Mouse (Mus musculus): ENCODE measurements at regions not wholly inside any gene's neighbourhood (a gene's known extent, or its start where the extent isn't known, plus 50 kb on each side); places are given as distances from the start of the nearest gene placed in this dataset.

DNA sequence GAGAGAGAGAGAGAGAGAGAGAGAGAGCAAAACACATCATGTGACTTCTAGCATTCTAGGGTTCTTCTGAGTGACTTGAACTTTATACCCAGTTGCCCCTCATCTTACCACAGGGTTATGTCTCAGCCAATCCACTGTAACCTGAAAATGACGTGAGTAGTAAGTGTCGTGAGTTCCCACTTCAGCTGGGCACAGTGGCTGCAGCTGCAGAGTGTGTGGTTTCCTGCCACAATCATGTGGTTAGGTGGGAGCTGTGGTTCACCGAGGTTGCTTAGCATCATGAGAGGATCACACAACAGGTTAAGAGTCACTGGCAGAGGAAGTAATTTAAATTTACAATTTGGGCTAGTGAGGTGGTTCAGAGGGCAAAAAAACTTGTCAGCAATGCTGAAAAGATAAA is 253.1 kb upstream of the Xylt1 start:
- no peak for DNase-seq

- no peak for DNase-seq
Measured at GRCm38 (mm10) chr7:117134869-117135268, 245.9 kb upstream of the Xylt1 start.

DNA sequence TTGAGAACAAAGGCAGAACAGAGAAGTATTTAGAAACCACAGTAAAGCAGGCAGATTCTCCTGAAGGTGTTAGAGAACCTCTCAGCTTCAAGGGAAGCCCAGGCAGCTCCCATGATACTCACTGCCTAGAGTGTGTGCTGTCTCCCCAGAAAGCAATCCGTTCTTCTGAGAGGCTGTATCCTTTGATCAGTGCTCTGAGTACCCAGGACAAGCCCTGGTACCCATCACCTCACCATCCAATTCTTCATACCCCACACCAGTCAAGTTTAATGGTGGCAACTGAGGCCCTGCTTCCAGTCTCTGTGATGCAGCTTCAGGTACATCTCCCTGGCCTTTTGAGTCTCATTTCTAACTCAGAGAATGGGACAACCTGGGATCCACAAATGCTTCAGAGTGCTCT is 242.1 kb upstream of the Xylt1 start:
- DNase-seq, result no peak

GRCm38 (mm10) chr7:117139245-117139970 is 241.4 kb upstream of the Xylt1 start:
- peak; percentile 17 for DNase-seq

DNA sequence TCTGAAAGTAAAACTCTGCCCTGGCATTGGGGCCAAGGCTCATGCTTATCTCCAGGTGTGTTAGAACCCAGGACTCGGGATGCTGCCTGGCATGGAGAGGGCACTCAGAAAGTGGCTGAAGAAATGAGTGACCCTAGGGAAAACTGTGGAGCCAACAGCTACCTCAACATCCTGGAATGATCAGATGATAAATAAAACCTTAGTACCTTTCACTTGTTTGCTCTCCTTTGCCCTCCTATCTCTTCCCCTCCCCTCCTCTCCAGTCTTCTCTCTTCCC is 240.9 kb upstream of the Xylt1 start:
- DNase-seq, result no peak

DNA sequence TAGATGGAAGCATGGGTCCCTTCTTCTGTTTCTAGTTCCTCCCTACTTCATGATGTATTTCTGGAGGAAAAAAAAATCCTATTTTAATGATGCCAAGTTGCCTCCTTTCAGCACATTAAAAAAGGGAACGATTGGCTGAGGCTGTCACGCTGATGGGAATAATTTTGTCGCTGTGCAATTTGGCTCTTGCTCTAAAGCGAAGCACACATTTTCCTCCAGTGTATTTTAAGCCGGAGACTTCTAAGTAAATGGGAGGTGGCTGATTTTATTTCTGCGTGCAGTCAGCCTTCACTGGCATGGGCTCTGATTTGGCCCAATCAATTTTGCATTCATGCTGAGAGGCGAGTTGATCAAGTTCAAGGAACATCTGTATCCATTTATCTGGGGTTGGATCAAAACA is 234.0 kb upstream of the Xylt1 start:
- no peak for DNase-seq

- no peak for DNase-seq
Measured at GRCm38 (mm10) chr7:117150355-117150754, 230.4 kb upstream of the Xylt1 start.

- DNase-seq, result no peak
Measured at GRCm38 (mm10) chr7:117153826-117154550, 226.8 kb upstream of the Xylt1 start.

- DNase-seq, result no peak
Measured at GRCm38 (mm10) chr7:117161193-117161908, 219.4 kb upstream of the Xylt1 start.

GRCm38 (mm10) chr7:117174811-117175422 is 205.9 kb upstream of the Xylt1 start:
- no peak for DNase-seq

GRCm38 (mm10) chr7:117184011-117184410 is 196.8 kb upstream of the Xylt1 start:
- DNase-seq, result no peak

DNA sequence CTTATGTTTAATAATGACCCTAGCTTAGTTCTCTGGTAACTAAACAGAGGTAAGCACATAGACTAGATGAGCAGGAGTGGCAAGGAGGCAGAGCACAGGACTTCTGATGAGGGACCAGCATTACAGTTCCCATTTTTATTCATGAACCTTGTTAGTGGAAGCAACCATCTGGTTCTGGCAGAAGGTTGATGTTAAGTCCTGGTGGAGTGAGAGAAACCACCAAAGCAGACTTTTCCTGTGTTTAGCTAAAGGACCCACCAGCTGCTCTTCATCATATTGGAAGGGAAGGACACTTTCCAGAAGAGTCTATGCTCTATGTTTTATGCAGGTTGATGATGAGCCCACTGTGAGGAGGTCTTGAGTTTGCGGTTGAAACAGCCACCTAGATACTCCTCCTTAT is 194.9 kb upstream of the Xylt1 start:
- no peak for DNase-seq

- DNase-seq, result no peak
Measured at GRCm38 (mm10) chr7:117196611-117197010, 184.2 kb upstream of the Xylt1 start.

DNA sequence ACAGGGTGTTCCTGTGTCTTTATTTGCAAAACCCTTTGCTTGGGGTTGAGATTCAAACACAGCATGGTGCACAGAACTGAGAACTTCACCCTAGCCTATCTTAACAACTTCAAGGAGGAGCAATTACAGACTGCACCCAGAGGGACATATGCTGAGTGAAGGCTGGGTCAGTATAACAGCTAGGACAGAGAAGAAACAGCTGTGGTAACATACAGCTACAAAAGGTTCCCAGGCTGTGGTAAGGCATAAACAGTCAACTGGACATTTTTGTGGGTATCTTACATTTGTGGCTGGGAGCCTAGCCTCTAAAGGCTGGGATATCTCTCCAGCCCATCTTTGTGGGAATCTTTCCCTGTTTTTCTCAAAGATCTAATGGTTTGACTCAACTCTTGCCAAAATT is 154.5 kb upstream of the Xylt1 start:
- no peak for DNase-seq

DNA sequence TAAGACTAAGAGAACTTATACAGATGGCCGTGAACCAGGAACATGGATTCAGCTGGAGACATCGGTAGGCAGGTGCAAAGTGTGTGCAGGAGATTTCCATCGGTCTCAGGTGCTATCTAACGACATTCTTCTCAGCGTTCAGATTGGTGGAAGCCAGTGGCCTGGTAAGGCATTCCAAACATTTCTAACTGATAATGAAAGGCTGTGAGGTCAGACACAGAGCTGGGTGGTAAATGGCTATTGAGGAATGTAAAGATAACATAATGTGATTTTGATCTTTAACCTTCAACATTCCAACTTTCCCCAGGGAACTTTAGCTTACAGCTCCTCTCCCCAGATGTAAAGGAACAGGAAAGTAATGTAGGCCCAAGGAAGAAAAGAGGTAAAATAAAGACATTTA is 151.2 kb upstream of the Xylt1 start:
- DNase-seq, result no peak

DNA sequence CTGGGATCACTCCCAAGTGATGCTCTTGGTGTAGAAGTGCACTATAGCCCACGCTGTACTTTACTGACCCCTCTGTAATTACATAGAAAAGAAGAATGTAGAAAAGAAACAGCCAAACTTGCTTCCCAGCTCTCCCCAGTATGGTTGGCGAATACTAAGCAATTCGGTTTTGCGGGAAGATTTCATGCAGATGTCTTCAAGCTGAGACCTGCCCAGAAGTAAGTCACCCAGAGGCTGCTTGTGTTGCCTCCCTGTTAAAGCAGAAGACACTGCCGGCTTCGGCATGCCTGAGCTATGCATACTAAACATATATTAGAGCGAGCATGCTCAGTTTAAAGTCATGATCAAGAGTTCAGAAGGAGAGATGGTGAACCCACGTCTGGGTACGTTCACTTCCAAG is 124.0 kb upstream of the Xylt1 start:
- DNase-seq, result no peak

DNA sequence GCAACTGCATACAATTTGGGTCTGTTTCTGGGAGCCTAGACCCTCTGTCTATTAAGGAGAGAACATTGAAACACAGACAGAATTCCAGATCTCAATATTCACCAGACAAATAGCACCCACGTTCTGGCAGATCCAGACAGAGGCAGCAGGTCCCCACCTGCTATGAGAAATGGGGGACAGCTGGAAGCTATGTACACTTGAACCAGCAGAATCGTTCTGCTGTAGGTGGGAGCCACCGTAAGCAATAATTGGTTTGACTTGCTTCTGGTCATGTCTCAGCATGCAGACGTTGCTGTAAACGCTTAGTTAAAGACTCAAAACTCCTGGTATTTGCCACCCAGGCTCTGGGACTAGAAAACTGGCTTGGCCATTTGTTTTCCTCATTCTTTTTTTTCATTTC is 122.2 kb upstream of the Xylt1 start:
- DNase-seq, result no peak

- no peak for DNase-seq
Measured at GRCm38 (mm10) chr7:117259151-117259550, 121.6 kb upstream of the Xylt1 start.

DNA sequence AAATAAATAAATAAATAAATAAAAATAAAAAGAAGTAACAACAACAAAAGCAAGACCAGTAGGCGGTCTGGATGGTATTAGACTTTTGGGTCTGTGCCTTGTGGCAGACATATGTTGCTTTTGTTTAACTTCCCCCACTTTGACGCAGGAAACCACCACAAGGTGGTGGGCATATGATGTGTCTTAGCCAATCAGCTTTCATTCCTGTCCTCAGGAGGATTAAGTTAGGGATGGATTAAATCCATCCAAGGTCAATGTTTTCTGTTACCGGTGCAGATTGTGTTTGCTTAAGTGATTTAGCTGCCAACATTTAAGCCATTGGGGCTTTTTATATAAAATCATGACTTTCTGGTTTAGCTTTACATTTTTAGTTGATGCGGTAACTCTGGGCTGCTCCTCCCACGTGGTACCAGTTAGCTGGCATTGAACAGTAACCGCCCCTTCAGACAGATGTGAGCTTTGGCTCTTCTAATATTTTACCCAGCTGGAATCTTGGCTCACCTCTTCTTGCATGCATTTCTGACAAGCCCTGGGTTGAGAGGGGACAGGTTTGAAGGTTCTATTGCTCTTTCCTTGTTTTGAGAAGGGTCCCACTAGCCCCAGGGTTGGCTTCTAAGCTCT is 121.0 kb upstream of the Xylt1 start:
- no peak for DNase-seq

DNA sequence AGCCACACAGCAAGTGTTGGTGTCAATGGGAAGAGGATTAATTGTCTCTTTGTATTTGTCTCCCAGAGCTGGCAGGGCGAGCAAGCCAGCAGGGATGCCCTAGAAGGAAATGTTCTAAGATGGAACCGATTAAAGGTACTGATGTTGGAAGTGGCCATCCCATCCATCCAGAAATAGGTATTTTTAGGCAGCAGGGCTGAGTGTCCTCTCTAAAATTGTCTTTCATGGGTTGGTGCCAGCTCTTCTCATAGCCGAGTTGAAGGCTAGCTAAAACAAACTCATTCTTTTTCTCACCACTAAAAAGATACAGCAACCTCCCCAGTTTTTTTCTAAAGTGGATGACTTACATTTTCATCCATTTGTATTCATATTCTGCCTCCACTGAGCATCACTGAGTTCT is 120.2 kb upstream of the Xylt1 start:
- DNase-seq, result no peak

DNA sequence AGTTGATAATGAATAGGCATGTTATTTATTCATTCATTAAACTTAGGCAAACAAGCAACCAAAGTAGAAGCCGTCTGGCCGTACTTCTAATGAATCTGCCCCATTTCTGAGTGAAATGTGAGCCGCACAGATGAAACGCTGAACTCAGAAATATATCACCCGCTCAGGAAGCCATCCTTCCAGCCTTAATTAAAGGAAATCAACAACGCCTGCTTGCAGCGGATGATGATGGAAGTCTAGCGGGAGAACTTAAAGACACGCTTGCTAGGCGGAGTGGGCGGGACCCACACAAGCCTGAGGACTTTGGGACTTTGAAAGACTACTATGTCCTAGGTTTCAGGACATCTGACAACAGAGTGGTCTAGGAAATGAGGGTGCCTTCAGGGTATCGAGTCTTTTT is 117.7 kb upstream of the Xylt1 start:
- DNase-seq, result no peak

DNA sequence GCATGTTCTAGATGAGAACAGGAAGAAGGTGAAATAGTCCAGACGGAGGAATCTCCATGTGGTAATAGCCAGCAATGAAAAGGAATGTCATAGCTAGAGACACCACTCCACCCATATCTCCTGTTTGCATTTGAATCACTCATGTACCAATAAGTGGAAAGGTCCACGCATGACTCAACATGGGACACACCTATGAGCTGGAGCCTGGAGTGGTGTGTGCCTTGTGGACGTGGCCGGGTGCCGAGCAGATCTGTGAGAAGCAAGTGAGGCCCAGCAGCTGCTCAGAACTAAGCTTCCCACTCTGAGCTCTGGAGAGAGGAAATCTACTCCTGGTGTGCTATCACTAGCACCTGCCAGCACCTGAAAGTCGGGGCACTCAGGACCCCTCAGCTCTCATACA is 116.4 kb upstream of the Xylt1 start:
- no peak for DNase-seq

GRCm38 (mm10) chr7:117268096-117268495 is 112.7 kb upstream of the Xylt1 start:
- DNase-seq, result no peak
